ENCODE assay signal across 20 mouse cellular contexts in the genomic region with DNA sequence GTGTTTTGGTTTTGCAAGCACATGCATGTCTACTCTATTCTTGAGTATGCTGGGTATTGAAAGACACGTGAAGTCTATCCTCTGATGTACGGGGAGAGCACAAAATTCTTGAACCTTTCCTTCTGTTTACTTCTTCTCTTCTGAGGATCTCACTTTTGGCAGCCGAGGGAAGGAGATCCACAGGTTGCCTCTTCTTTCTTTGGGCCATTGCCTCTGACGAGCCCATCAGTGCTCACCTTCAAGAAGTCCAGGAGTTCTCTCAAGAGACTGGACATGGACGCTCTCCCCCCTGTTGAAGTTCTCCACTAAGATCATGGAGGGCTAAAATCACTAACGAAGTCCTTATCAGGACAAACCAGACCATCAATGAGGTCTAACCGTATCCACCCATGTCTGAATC.
"Had no signal": no experiment of that assay in that cellular context is flagged by ENCODE, and none has a peak within 500 bp of the region (broad histone marks: within the 10 kb centered on the region; RNA-seq: fewer than 3 reads in every experiment).

No protein-coding gene starts in this region.

- DNase-seq: liver, postnatal 0 days; lung, adult 2 months; lung, postnatal 14 days; lung, postnatal 36 days; midbrain, embryonic 14.5 days; retina, postnatal 1 day; right cerebral cortex, adult 18-20 months; right cerebral cortex, postnatal 25 days; right cerebral cortex, postnatal 4 days; spleen, adult 18-20 months; thymus, adult 18-20 months; thymus, postnatal 14 days; thymus, postnatal 36 days had no signal

- H3K36me3 ChIP-seq: liver, embryonic 15.5 days; lung, embryonic 15.5 days; midbrain, embryonic 12.5 days; neural tube, embryonic 12.5 days had no signal

- H3K4me1 ChIP-seq: liver, embryonic 15.5 days had no signal

- H3K27ac ChIP-seq: liver, embryonic 15.5 days; lung, embryonic 15.5 days; macrophage; midbrain, embryonic 12.5 days; neural tube, embryonic 12.5 days had no signal

- H3K9me3 ChIP-seq: liver, embryonic 15.5 days; lung, embryonic 15.5 days; midbrain, embryonic 12.5 days; neural tube, embryonic 12.5 days had no signal

- H3K9ac ChIP-seq: liver, embryonic 15.5 days; liver, postnatal 0 days; lung, embryonic 15.5 days; midbrain, embryonic 12.5 days; neural tube, embryonic 12.5 days had no signal

- H3K4me2 ChIP-seq: liver, embryonic 15.5 days; lung, embryonic 15.5 days; midbrain, embryonic 12.5 days; neural tube, embryonic 12.5 days had no signal

- H3K4me3 ChIP-seq: liver, embryonic 15.5 days; lung, embryonic 15.5 days; megakaryocyte, embryonic 14.5 days; midbrain, embryonic 12.5 days; neural tube, embryonic 12.5 days had no signal

- ATAC-seq: liver, postnatal 0 days; lung, postnatal 0 days had no signal
